13 mouse cellular contexts compared by ENCODE assay signal in genomic region chr11:77444939-77445338, GRCm38 (mm10). TPM values are rescaled to one million over a fixed set of nuclear protein-coding genes. Genes with fewer than 3 reads are reported as not detected.
DNase-seq lines count a peak whose midpoint lies in the region; ATAC-seq and TF ChIP-seq lines count a peak whose summit lies in the region.
"Had no signal": no experiment of that assay in that cellular context is flagged by ENCODE, and none has a peak within 500 bp of the region (broad histone marks: within the 10 kb centered on the region; RNA-seq: fewer than 3 reads in every experiment).

No protein-coding gene starts in this region.

- no peak overlapping the region for H3K9ac ChIP-seq in liver, adult 2 months (ENCODE audit: low read depth, low read length)
- H3K9ac ChIP-seq in liver, embryonic 12.5 days = no peak overlapping the region
- H3K9ac ChIP-seq: forebrain, postnatal 0 days; hindbrain, embryonic 15.5 days had no signal

- 1% methylated on average over 2 of the region's 2 CpGs for WGBS in liver, adult 2 months
- 56% methylated on average over 2 of the region's 2 CpGs for WGBS in liver, embryonic 12.5 days (ENCODE audit: insufficient replicate concordance)

- H3K4me3 ChIP-seq in liver, adult 2 months (ENCODE audit: insufficient read depth, low read depth, low read length) = no peak overlapping the region
- H3K4me3 ChIP-seq in liver, embryonic 12.5 days = no peak overlapping the region
- H3K4me3 ChIP-seq: hindbrain, embryonic 15.5 days had no signal

- peak; percentile 72 for DNase-seq in liver, adult 2 months (ENCODE audit: extremely low read depth, low read depth, low spot score)
- DNase-seq in heart, adult 9 months (ENCODE audit: low spot score in 2 of 2) = peak; percentile 84 to 87
- DNase-seq in kidney, postnatal 25 days = peak; percentile 54 to 64
- peak; percentile 61 for DNase-seq in skeletal muscle tissue, adult 2 months (ENCODE audit: low read depth, low spot score)
- no peak for DNase-seq in cerebellum, postnatal 4 days (ENCODE audit: low spot score in 2 of 2)
- DNase-seq: forebrain, postnatal 0 days; liver; thymus, postnatal 36 days had no signal

- H3K27me3 ChIP-seq in liver, adult 2 months (ENCODE audit: control insufficient read depth, insufficient read depth, low read length) = no peaks in the 10 kb centered on the region
- H3K27me3 ChIP-seq in liver, embryonic 12.5 days (replicated peaks) = no peaks in the 10 kb centered on the region
- H3K27me3 ChIP-seq: hindbrain, embryonic 15.5 days; Patski had no signal

- no peak overlapping the region for H3K4me2 ChIP-seq in liver, embryonic 12.5 days
- H3K4me2 ChIP-seq: hindbrain, embryonic 15.5 days had no signal

- no peaks in the 10 kb centered on the region for H3K9me3 ChIP-seq in liver, embryonic 12.5 days (replicated peaks)
- H3K9me3 ChIP-seq: hindbrain, embryonic 15.5 days had no signal

- H3K79me2 ChIP-seq in liver, adult 2 months (ENCODE audit: control insufficient read depth, insufficient read depth, low read length) = no peaks in the 10 kb centered on the region

- TF ChIP-seq POLR2A in liver, adult 2 months (IDR thresholded peaks at IDR 0.05; ENCODE audit: extremely low read depth, insufficient read depth, low read length) = no peak

- ATAC-seq in liver, embryonic 12.5 days = no peak
- no peak for ATAC-seq in CD4-positive, CD25-positive, alpha-beta regulatory T cell, adult 4 months
- ATAC-seq: forebrain, postnatal 0 days; midbrain, embryonic 16.5 days; Patski had no signal

- no peak for TF ChIP-seq CTCF in liver, adult 2 months (IDR thresholded peaks at IDR 0.05; ENCODE audit: low read depth, low read length)

- peaks cover 38% of the 10 kb centered on the region for H3K36me3 ChIP-seq in liver, adult 2 months (ENCODE audit: control insufficient read depth, insufficient read depth, low read length)
- H3K36me3 ChIP-seq in liver, embryonic 12.5 days = peaks cover 31% of the 10 kb centered on the region

- H3K27ac ChIP-seq in liver, adult 2 months (replicated peaks; ENCODE audit: insufficient read depth, low read depth, low read length) = no peak overlapping the region
- no peak overlapping the region for H3K27ac ChIP-seq in liver, embryonic 12.5 days
- H3K27ac ChIP-seq: hindbrain, embryonic 15.5 days had no signal

- peaks cover 32% of the 10 kb centered on the region for H3K4me1 ChIP-seq in liver, adult 2 months (ENCODE audit: control insufficient read depth, insufficient read depth, low read length)
- H3K4me1 ChIP-seq in liver, embryonic 12.5 days = peaks cover 21% of the 10 kb centered on the region
- H3K4me1 ChIP-seq: hindbrain, embryonic 15.5 days had no signal

RNA-seq across cellular contexts. Expression of gene Coro6, which starts 17.3 kb away (rescaled TPM):
- 0.07 and 0.09 TPM in 2 replicates for total RNA-seq in liver, adult 2 months (2014; rRNA removed)
- polyA plus RNA-seq in liver, adult 2 months (2012; rRNA removed) = 0.16 and 0.19 TPM in 2 replicates
- polyA plus RNA-seq in liver, embryonic 12.5 days (2016; fragmentation: Nextera tagmentation; extraction: Ambion mirVana) = not detected in 2 replicates
- polyA plus RNA-seq in CD4-positive, CD25-positive, alpha-beta regulatory T cell, adult 4 months (2017; shearing (Covaris generic)) = not detected

RNA-seq across cellular contexts. Expression of gene Ankrd13b, which starts 44.5 kb away (rescaled TPM):
- total RNA-seq in liver, adult 2 months (2014; rRNA removed) = 0.37 and 0.67 TPM in 2 replicates
- 4.8 and 8.0 TPM in 2 replicates for polyA plus RNA-seq in liver, adult 2 months (2012; rRNA removed)
- 2.1 and 2.5 TPM in 2 replicates for polyA plus RNA-seq in liver, embryonic 12.5 days (2016; fragmentation: Nextera tagmentation; extraction: Ambion mirVana)
- polyA plus RNA-seq in CD4-positive, CD25-positive, alpha-beta regulatory T cell, adult 4 months (2017; shearing (Covaris generic)) = 1 to 10 TPM; 1.3 to 1.4 TPM

RNA-seq across cellular contexts. Expression of gene Git1, which starts 48.4 kb away (rescaled TPM):
- total RNA-seq in liver, adult 2 months (2014; rRNA removed) = 2.8 and 4.4 TPM in 2 replicates
- 8.9 and 11.2 TPM in 2 replicates for polyA plus RNA-seq in liver, adult 2 months (2012; rRNA removed)
- 3.1 and 3.2 TPM in 2 replicates for polyA plus RNA-seq in liver, embryonic 12.5 days (2016; fragmentation: Nextera tagmentation; extraction: Ambion mirVana)
- polyA plus RNA-seq in CD4-positive, CD25-positive, alpha-beta regulatory T cell, adult 4 months (2017; shearing (Covaris generic)) = 10 to 100 TPM in 1 of 2 experiments, 1 to 10 TPM in 1; 9.6 to 10.9 TPM

Comparison
In these comparisons a context has a peak if more than half of its experiments do, and no peak if none do; other contexts are left out.
1. DNase-seq: peak in liver, adult 2 months (single experiment), heart, adult 9 months (2 of 2), kidney, postnatal 25 days (2 of 2) and skeletal muscle tissue, adult 2 months (single experiment); none in cerebellum, postnatal 4 days (0 of 2).